Mouse (Mus musculus) lung, adult 2 months (tissue): ENCODE data around the gene Impg1.

Experiments
- CTCF ChIP-seq: fragments of 200-500 bp; IDR thresholded peaks from 2 replicates; pipeline ENCODE4 v1.5.1; 2011; ENCODE audit warnings: mild to moderate bottlenecking, low read length, control low read depth; ENCODE audit not compliant: insufficient read depth
- POLR2A ChIP-seq: fragments of 200-500 bp; IDR thresholded peaks from 2 replicates; pipeline ENCODE4 v1.6.1; 2011; ENCODE audit warnings: low read depth, mild to moderate bottlenecking, control low read depth, low read length, borderline replicate concordance; ENCODE audit errors: extremely low read depth

DNA sequence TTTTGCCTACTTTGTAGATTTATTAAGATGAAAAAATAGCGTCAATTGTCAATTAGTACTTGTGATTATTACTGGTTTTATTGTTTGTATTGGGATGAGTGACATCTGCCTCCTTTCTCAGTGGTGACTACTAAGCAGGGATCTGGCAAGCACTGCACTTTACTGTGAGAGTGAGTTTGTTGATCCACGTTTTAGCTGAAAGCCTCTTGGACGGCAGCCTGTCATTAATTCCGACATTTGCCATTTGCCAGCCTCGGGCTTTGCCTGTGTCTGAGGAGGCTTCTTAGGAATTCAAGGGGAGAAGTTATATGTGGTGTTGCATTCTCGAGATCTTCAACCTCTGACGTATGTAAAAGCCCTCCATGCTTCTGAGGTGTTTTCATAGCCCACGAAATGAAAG lies 131.8 kb downstream of the Impg1 start:
- TF ChIP-seq CTCF (no peak), POLR2A (no peak)
